Mouse (Mus musculus) regulatory T cell (primary cell): ENCODE measurements around the gene Fbxo44.

Experiments used
- in situ Hi-C: fragments of 300-600 bp; cut with MboI, MseI; formaldehyde crosslinking; loops from one replicate; pipeline ENCODE4 v1.15.1; 2025; ENCODE audit warnings: high pct_unique_total_duplicates

The Fbxo44 gene

GRCm38 (mm10) chr4:148165551-148165950 is 5.3 kb upstream of the Fbxo44 start:
- in situ Hi-C loops = no loop called here

GRCm38 (mm10) chr4:148164461-148164860 is 4.2 kb upstream of the Fbxo44 start:
- in situ Hi-C loops = loop anchor here (5.0 kb wide), 1 partner anchor 52 kb away; no protein-coding TSS in a partner anchor

- in situ Hi-C loops = loop anchor here (5.0 kb wide), 1 partner anchor 52 kb away; no protein-coding TSS in a partner anchor
Observed at GRCm38 (mm10) chr4:148164002-148164439, 3.7 kb upstream of the Fbxo44 start.

GRCm38 (mm10) chr4:148159544-148160435 is 492 bp downstream of the Fbxo44 start:
- in situ Hi-C loops = loop anchor here (5.0 kb wide), 1 partner anchor 47 kb away; no protein-coding TSS in a partner anchor

- in situ Hi-C loops = no loop called here
Observed at GRCm38 (mm10) chr4:148158436-148159348, 1.6 kb downstream of the Fbxo44 start.

GRCm38 (mm10) chr4:148154982-148155381 is 5.3 kb downstream of the Fbxo44 start:
- in situ Hi-C loops = no loop called here

GRCm38 (mm10) chr4:148154006-148154405 is 6.3 kb downstream of the Fbxo44 start:
- in situ Hi-C loops = no loop called here

- in situ Hi-C loops = no loop called here
Observed at GRCm38 (mm10) chr4:148152547-148152946, 7.7 kb downstream of the Fbxo44 start.

GRCm38 (mm10) chr4:148151267-148152168 is 8.8 kb downstream of the Fbxo44 start, which contains the start of gene Fbxo6:
Fbxo6 (minus strand) TSS chr4:148152140.
- in situ Hi-C loops = no loop called here

- in situ Hi-C loops = no loop called here
Observed at GRCm38 (mm10) chr4:148150953-148151266, 9.4 kb downstream of the Fbxo44 start.

- in situ Hi-C loops = no loop called here
Observed at GRCm38 (mm10) chr4:148150242-148150641, 10.0 kb downstream of the Fbxo44 start.

- in situ Hi-C loops = no loop called here
Observed at GRCm38 (mm10) chr4:148149540-148149939, 10.7 kb downstream of the Fbxo44 start.

- in situ Hi-C loops = no loop called here
Observed at GRCm38 (mm10) chr4:148147714-148148113, 12.6 kb downstream of the Fbxo44 start.

- in situ Hi-C loops = no loop called here
Observed at GRCm38 (mm10) chr4:148143721-148144120, 16.6 kb downstream of the Fbxo44 start.

- in situ Hi-C loops = no loop called here
Observed at GRCm38 (mm10) chr4:148140098-148141011, 19.9 kb downstream of the Fbxo44 start.

GRCm38 (mm10) chr4:148139767-148140097 is 20.6 kb downstream of the Fbxo44 start:
- in situ Hi-C loops = no loop called here

GRCm38 (mm10) chr4:148137503-148137902 is 22.8 kb downstream of the Fbxo44 start:
- in situ Hi-C loops = no loop called here

- in situ Hi-C loops = no loop called here
Observed at GRCm38 (mm10) chr4:148134988-148135387, 25.3 kb downstream of the Fbxo44 start.

GRCm38 (mm10) chr4:148131497-148132081 is 28.7 kb downstream of the Fbxo44 start:
- in situ Hi-C loops = no loop called here
